Mouse (Mus musculus): ENCODE measurements around the gene Nt5c3b. TPM values are rescaled to one million over a fixed set of nuclear protein-coding genes. Genes with fewer than 3 reads are reported as not detected.

The Nt5c3b gene
- polyA plus RNA-seq, 1 experiment from 2014 or later, result 127 TPM

DNA sequence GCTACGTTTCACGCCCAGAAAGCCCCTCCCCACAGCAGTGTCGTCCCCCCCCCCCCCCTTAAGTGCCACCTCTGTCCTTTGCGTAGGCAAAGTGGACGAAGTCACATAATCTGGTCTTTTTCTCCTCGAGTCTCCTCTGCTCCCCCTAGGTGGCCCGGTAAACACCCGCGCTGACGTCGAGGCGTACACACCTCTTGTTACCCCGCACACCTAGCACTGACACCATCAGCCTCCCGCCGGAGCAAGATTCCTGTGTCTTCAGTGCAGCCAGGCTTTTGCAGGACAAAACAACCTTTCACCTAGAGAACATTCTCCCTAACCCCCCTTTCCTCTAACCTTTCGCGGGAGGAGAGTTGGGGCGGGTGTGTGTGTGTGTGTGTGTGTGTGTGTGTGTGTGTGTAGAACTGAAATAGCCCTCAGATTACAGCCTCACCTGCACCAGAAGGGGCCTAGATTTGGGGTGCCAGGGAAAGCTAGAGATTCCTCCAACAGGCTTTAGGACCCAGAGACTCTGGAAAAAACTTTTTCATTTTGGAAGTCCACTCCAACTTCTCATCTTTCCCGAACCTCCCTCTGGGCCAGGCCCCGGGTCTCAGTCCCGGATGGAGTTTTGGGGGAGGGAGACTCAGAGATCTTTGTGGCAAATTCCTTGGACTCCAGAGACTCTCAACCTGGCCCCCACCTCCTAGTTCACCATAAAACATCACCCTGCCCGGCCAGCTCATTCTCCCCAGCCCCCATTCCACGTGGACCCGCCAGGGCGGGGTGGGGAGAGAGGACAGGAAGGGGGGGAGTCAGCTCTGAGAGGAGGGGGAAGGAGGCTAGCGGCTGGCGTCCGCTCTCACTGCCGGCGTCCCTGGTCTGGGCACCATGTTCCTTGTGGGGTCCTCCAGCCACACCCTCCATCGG lies 26.4 kb downstream of the Nt5c3b start, which contains the start of gene Fkbp10:
Fkbp10 (plus strand) TSS at position 784 of the 909 bp plus-strand sequence.
- peak within 1 kb of the TSS; percentile 83 for H3K27ac ChIP-seq (ENCODE audit: low read depth, low read length)
- peak; percentile 59; the same call in 1 of the 2 replicates for ATAC-seq
- WGBS, result 2% methylated on average over 29 of the region's 31 CpGs

DNA sequence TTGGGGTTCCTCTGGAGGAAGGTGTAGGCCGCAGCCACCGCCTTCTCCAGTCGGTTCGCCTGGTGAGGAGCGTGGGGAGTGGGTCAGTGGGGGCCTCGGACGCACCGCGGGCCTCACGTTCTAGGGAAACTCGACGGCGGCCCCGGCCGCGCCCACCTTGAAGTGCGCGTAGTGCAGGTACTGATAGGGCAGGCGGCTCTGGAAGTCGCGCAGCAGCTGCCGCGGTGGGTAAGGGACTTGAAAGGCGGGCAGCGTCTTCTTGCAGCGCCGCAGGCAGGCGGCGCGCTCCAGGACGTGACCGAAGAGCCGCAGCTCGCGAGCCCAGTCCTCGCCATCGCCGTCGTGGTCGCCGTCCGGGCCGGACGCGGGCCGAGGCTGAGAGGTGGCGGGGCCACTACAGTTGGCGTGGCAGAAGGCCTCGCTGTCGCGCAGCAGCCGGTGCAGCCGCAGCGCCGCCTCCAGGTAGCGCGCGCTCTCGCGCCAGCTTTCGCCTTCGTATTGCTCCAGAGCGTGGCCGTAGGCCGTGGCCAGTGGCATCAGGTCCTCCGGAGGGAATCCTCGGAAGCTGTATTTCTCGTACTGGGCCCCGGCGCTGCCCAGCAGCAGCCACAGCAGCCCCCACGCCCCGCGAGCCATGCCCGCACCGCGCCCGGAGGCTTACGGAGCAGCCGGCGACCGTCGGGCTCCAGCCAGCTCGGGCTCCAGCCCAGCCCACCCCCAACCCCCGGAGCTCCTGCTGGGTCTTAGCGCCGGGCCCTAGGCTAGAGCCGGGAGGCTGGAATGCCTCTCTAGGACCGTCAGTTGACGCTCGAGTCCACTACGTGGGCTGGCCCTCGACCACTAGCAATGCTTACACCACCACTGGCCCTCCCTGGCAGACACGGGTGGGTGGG lies 27.3 kb downstream of the Nt5c3b start, which contains the start of gene P3h4:
P3h4 (minus strand) TSS at position 816 of the 893 bp plus-strand sequence.
- peak within 1 kb of the TSS; percentile 81 for H3K9ac ChIP-seq (ENCODE audit: low read depth, low read length)
- ATAC-seq, result peak; percentile 95
- H3K27ac ChIP-seq (ENCODE audit: low read depth, low read length), result peak within 1 kb of the TSS; percentile 83
- 3% methylated on average over 91 of the region's 93 CpGs for WGBS
- H3K36me3 ChIP-seq (ENCODE audit: control insufficient read depth, insufficient read depth, low read length), result no peaks in the 10 kb centered on the region
- H3K27me3 ChIP-seq (replicated peaks; ENCODE audit: control insufficient read depth, insufficient read depth, low read length), result peaks cover 9% of the 10 kb centered on the region
- no peaks in the 10 kb centered on the region for H3K9me3 ChIP-seq (ENCODE audit: control insufficient read depth, low read length)
- peak within 1 kb of the TSS; percentile 61 for H3K4me2 ChIP-seq (ENCODE audit: low read length)
- H3K4me1 ChIP-seq (ENCODE audit: control insufficient read depth, insufficient read depth, low read depth, low read length), result peaks cover 16% of the 10 kb centered on the region
- H3K4me3 ChIP-seq (ENCODE audit: low read length), result peak within 1 kb of the TSS; percentile 68

More for the DNA sequence above, 26.4 kb downstream of the Nt5c3b start, which contains the start of gene Fkbp10:
- H3K4me1 ChIP-seq (ENCODE audit: control insufficient read depth, insufficient read depth, low read depth, low read length), result peaks cover 16% of the 10 kb centered on the region
- H3K9ac ChIP-seq (ENCODE audit: low read depth, low read length), result peak within 1 kb of the TSS; percentile 81
- peak within 1 kb of the TSS; percentile 61 for H3K4me2 ChIP-seq (ENCODE audit: low read length)
- H3K27me3 ChIP-seq (replicated peaks; ENCODE audit: control insufficient read depth, insufficient read depth, low read length), result peaks cover 9% of the 10 kb centered on the region
- H3K36me3 ChIP-seq (ENCODE audit: control insufficient read depth, insufficient read depth, low read length), result no peaks in the 10 kb centered on the region
- no peaks in the 10 kb centered on the region for H3K9me3 ChIP-seq (ENCODE audit: control insufficient read depth, low read length)
- H3K4me3 ChIP-seq (ENCODE audit: low read length), result peak within 1 kb of the TSS; percentile 68

DNA sequence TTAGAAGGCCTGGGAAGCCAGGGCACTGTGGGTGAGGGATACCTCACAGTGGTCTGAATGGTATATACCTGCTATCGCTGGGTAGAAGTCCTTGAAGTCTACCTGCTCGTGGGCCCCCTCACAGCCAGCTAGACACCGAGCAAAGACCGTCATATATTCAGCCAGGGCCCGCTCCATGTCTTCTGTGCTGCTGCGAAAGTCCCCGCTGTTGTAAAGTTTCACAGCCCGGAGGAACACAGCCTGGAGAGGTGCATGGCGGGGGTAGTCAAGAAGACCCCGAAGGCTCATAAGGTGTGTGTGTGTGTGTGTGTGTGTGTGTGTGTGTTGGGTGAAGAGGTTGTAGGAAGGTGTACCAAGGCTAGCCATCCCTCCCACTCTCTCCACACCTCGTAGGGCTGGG lies 28.1 kb downstream of the Nt5c3b start:
- Histone ChIP-seq H3K4me2 (ENCODE audit: low read length) (peak overlapping the region; percentile 61), H3K27ac (ENCODE audit: low read depth, low read length) (no peak overlapping the region), H3K4me3 (ENCODE audit: low read length) (peak overlapping the region; percentile 68), H3K27me3 (replicated peaks; ENCODE audit: control insufficient read depth, insufficient read depth, low read length) (peaks cover 9% of the 10 kb centered on the region), H3K9me3 (ENCODE audit: control insufficient read depth, low read length) (no peaks in the 10 kb centered on the region), H3K36me3 (ENCODE audit: control insufficient read depth, insufficient read depth, low read length) (peaks cover 4% of the 10 kb centered on the region; the same call in 1 of the 2 replicates), H3K9ac (ENCODE audit: low read depth, low read length) (peak overlapping the region; percentile 81), H3K4me1 (ENCODE audit: control insufficient read depth, insufficient read depth, low read depth, low read length) (peaks cover 16% of the 10 kb centered on the region)
- WGBS, result 84% methylated on average over 11 of the region's 11 CpGs
- no peak for ATAC-seq

DNA sequence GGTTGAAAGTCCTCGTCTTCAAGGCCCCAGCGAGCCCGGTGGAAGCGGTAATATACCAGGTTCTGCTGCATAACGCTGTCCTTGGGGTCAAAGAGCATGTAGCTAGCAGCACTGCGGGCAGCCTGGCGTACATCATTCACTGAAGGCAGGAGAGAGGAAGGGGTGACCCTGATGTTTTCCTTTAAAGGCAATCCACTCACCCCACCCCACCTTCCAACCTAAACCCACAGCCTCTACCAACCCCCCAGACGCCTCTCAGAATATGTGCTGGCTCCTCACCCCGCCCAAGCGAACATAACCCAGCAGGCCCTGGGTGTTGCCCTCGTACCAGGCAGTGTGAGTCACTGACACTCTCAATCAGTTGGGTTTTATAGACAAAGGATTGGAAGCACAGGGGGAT lies 29.9 kb downstream of the Nt5c3b start:
- Histone ChIP-seq H3K27me3 (replicated peaks; ENCODE audit: control insufficient read depth, insufficient read depth, low read length) (peaks cover 9% of the 10 kb centered on the region), H3K36me3 (ENCODE audit: control insufficient read depth, insufficient read depth, low read length) (peaks cover 4% of the 10 kb centered on the region; the same call in 1 of the 2 replicates), H3K9ac (ENCODE audit: low read depth, low read length) (no peak overlapping the region), H3K4me1 (ENCODE audit: control insufficient read depth, insufficient read depth, low read depth, low read length) (peaks cover 16% of the 10 kb centered on the region), H3K4me3 (ENCODE audit: low read length) (no peak overlapping the region), H3K4me2 (ENCODE audit: low read length) (no peak overlapping the region), H3K27ac (ENCODE audit: low read depth, low read length) (no peak overlapping the region), H3K9me3 (ENCODE audit: control insufficient read depth, low read length) (no peaks in the 10 kb centered on the region)
- no peak for ATAC-seq
- WGBS, result 78% methylated on average over 11 of the region's 11 CpGs

DNA sequence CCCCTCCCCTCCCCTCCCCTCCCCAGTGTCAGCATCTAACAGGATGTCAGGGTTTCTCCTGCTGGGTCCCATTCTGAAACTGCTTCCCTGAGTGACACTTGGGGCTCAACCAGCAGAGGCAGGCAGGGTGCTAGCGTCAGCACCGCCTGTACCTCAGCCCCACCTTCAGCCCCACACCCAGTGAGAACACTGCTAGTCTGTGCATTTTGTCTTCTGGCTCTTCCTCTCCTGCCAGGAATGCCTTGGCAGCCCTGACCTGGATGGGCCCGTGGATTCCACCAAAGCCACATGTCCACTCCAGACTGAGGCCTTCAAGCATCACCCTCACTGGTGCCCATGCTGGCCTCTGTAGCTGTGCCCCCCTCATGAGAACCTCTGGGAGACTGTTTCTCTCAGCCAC lies 31.9 kb downstream of the Nt5c3b start:
- Histone ChIP-seq H3K4me3 (ENCODE audit: low read length) (no peak overlapping the region), H3K27ac (ENCODE audit: low read depth, low read length) (no peak overlapping the region), H3K4me2 (ENCODE audit: low read length) (no peak overlapping the region), H3K9ac (ENCODE audit: low read depth, low read length) (no peak overlapping the region), H3K27me3 (replicated peaks; ENCODE audit: control insufficient read depth, insufficient read depth, low read length) (no peaks in the 10 kb centered on the region), H3K9me3 (ENCODE audit: control insufficient read depth, low read length) (no peaks in the 10 kb centered on the region), H3K36me3 (ENCODE audit: control insufficient read depth, insufficient read depth, low read length) (peaks cover 4% of the 10 kb centered on the region; the same call in 1 of the 2 replicates), H3K4me1 (ENCODE audit: control insufficient read depth, insufficient read depth, low read depth, low read length) (peaks cover 11% of the 10 kb centered on the region)
- ATAC-seq, result no peak
- WGBS, result 77% methylated on average over 3 of the region's 3 CpGs

DNA sequence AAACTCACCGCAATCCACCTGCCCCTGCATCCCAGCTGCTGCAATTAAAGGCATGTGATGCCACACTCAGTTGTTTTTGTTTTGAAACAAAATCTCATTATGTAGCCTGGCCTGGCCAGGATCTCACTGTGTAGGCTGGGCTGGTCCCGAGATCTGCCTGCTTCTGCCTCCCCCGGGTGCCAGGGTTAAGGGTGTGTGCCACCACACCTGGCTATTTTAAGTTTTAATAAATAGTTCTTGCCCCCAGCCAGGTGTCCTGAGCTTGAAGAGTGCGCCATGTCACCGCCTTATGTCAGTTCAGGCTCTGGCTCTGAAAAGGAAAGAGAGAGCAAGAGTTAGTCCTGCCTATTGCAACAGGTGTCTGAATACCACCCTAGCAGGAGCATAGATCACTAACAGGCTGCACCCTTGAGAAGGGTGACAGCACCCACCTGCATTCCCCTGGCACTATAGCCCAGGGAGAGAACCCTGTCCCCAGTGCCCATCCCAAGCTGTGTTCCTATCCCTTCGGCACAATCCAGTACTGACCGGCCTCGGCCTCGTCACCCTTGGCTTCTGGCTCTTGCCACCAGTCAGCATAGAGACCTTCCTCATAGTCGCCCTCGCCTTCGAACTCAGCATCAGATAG lies 32.7 kb downstream of the Nt5c3b start:
- 93% methylated on average over 12 of the region's 12 CpGs for WGBS
- Histone ChIP-seq H3K27me3 (replicated peaks; ENCODE audit: control insufficient read depth, insufficient read depth, low read length) (no peaks in the 10 kb centered on the region), H3K36me3 (ENCODE audit: control insufficient read depth, insufficient read depth, low read length) (peaks cover 4% of the 10 kb centered on the region; the same call in 1 of the 2 replicates), H3K4me2 (ENCODE audit: low read length) (no peak overlapping the region), H3K9me3 (ENCODE audit: control insufficient read depth, low read length) (no peaks in the 10 kb centered on the region), H3K27ac (ENCODE audit: low read depth, low read length) (no peak overlapping the region), H3K4me3 (ENCODE audit: low read length) (no peak overlapping the region), H3K4me1 (ENCODE audit: control insufficient read depth, insufficient read depth, low read depth, low read length) (peaks cover 11% of the 10 kb centered on the region), H3K9ac (ENCODE audit: low read depth, low read length) (no peak overlapping the region)
- no peak for ATAC-seq

DNA sequence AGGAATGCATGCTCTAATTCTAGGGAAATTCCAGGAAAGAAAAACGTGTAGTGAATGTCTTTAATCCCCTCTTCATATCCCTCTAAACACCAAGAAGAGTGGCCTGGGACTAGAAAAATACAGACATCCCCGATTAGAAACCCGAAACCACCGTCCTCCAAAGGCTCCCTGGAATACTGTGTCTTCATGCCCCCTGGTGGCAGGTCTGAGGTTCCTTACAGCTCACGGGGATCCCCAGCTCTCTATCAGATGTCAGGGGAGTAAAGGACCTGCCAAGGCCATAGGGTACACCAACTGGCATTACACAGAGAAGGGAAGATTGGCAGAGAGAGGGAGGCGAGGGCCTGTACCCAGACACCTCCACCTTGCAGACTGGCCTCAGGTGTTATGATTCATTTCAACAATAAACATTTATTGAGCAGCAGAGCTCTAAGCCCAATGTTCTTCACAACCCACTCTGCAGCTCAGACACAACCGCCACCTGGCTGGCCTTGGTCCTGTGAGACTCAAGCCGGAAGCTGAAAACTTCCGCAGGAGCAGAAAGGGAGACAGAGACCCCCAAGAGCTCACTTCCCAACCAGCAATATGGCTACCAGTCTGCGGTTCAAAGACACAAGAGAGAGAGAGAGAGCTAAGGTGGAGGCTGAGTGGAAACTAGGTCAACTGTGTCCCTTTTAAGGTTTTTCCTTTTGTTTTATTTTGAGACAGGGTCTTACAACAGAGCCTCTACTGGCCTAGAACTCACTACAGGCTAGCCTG lies 33.4 kb downstream of the Nt5c3b start:
- 45% methylated on average over 10 of the region's 10 CpGs for WGBS
- Histone ChIP-seq H3K4me1 (ENCODE audit: control insufficient read depth, insufficient read depth, low read depth, low read length) (peaks cover 11% of the 10 kb centered on the region), H3K36me3 (ENCODE audit: control insufficient read depth, insufficient read depth, low read length) (peaks cover 4% of the 10 kb centered on the region; the same call in 1 of the 2 replicates), H3K9ac (ENCODE audit: low read depth, low read length) (no peak overlapping the region), H3K4me2 (ENCODE audit: low read length) (no peak overlapping the region), H3K9me3 (ENCODE audit: control insufficient read depth, low read length) (no peaks in the 10 kb centered on the region), H3K4me3 (ENCODE audit: low read length) (no peak overlapping the region), H3K27me3 (replicated peaks; ENCODE audit: control insufficient read depth, insufficient read depth, low read length) (no peaks in the 10 kb centered on the region), H3K27ac (ENCODE audit: low read depth, low read length) (no peak overlapping the region)
- ATAC-seq, result 0 out of 2 replicates have a peak, but pooled peaks have one; percentile 18

Data from hindbrain, embryonic 16.5 days (tissue).